Mouse (Mus musculus): ENCODE data around the gene Aff4. TPM values are rescaled to one million over a fixed set of nuclear protein-coding genes. Genes with fewer than 3 reads are reported as not detected.

Aff4 gene
- polyA plus RNA-seq (2015; fragmentation: Illumina TruSeq; extraction: RNeasy Lipid Tissue Mini Kit (QIAGEN cat#74804); ENCODE audit: insufficient read depth, low read depth, low replicate concordance): 8.0 TPM

DNA sequence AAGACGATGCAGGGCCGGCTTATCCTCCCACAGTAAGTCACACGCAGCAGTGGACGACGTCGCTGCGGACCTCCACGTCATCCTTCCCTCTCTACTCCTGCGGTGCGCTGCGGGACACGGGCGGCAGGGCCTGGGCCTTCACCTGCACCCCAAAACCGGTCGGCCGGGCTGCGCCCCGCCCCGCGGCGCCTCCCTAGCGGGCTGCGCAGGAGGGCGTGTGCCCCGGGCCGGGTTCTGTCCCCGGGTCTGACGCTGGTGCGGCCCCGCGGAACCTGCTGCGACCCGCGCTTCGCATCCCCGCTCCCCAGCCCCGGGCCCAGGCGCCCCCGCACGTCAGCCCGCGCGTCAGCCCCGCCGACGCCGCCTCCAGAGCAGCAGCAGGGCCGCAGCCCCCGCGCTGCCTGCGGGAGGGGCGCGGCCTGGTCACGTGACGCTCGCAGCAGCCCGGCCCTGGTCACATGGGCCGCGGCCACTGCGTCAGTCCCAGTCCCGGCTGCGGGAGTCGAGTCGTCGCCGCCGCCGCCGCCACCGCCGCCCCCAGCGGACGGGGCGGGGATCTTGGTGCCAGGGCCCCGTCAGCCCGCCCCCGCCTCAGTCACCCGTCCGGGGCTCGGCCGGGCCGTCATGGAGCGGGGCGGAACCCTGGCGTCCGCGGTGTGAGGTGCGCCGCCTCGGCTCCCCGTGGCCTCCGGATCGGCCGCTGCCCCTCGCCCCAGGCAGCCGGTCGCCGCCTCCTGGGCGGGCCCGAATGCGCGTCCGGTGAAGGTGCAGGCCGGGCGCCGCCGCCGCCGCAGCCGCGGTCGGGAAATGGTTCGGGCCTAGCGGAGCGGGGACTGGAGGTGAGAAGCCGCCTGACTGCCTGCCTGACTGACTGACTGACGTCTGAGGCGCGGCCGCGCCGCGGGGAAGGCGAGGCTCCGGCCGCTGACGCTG lies at the start of gene Aff4:
TSS of gene Aff4 (plus strand) at position 543 of the 933 bp plus-strand sequence.

DNA sequence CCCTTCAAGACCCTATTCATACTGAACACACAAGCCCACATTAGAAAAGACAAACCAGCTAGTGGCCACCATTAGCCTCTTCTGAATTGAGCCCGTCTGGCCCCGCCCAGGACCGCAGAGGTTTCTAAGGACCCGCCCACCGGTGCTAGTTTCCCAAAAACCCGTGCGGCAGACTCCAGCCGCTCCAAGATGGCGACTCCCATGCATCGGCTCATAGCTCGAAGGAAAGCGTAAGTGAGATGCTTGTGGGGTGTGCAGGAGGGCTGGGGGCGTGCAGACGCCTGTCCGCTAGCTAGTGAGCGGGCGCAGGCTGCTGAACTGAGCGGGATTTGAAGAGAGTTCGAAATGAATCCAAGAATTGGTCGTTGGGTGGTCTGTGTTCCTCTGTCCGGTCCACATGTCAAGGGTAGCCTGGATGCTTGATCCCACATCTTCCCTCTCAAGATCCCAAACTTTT lies 26.1 kb upstream of the Aff4 start, which contains the start of gene Zcchc10:
TSS of gene Zcchc10 (plus strand) at position 168 of the 457 bp plus-strand sequence.

DNA sequence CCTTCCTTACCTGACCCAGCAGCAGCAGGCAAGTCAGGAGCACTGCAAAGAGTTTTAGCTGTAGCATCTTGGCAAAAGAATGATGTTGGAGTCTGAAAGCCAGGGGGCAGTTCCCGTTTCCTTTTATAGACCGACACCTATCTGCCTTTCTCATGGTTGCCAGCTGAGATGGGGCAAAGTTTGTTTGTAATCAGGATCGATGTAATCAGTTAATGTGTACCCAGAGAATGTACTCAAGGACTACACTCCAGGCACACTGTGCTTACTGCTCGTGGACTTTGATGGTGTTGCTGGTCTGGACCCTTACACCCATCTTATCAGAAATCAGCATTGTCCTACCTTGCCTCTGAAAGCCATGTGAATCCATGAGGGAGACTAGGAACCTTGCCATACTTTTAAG lies 72.4 kb downstream of the Aff4 start, which contains the start of gene Leap2:
TSS of gene Leap2 (minus strand) at position 135 of the 400 bp plus-strand sequence.

DNA sequence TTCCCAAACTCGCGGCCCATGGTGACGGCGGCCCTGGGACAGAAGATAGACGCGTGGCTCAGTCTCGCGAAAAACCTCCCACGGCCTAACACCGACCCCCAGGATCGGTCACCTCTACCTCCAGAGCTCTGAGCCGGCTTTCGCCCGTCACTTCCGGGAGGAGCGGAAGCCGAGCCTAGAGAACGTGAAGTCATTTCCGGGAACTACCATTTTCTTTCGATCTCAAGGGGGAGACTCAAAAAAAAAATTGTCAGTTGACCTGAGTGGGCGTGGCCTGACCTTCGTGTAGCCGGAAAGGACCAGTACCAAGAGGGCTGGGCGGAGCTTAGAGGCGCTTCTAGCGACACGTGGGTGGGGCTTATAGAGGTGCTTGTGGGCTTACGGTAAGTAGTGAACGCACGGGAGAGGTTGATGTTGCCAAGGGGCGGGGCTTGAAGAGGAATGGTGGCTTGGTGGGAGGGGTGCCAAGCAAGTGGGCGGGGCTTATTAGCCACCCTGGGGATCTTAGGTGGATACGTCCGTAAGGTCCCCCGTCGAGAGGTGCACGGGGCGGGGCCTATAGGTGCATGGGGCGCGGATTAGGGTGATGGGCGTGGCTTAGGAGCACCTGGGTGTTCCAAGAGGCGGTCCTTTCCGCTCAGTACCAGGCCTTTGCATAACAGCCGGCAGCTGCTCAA lies 80.2 kb downstream of the Aff4 start, which contains the start of the genes Uqcrq and Gdf9:
TSS of gene Uqcrq (minus strand) at position 162 of the 677 bp plus-strand sequence.
TSS of gene Gdf9 (plus strand) at position 354 of the 677 bp plus-strand sequence.

DNA sequence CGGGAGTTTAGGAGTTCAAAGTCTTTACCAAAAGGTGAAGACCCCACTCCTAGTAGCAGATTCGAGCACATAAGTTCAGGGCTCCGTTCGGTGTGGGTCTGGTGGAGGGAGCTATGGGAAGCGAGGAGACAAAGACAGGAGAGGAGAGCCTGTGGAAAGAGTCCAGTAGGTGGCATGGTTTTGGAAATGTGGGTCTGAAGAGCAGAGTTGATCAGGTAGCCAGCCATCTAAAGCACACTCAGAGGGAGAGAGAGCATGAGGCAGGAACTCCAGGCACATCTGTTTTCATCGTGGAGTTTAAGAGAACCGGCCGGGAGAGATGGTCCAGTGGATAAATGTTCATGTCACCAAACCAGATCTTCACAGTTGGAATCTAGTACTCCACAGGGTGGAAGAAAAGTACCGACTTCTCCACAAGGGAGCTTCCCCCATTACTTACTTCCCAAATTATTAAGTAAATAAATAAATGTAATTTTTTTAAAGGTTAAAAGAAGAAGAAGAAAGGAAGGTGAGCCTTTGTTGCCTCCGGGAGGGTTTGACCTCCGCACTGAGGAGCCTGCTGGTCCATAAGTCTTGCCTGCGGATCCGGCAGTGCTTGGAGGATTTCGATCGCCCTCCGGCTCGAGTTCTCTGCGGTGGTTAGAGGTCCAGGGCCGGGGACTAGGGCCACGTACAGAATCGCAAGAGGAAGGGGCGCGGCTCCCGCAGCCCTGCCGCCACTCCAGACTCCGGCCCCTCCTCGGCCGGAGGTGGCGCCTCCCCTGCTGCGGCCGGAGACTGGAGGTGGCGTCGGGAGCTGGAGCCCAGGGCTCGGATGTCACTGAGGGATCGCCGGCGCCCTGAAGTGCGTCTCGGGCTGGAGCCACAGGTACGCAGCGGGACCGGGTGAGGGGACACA lies 106.1 kb downstream of the Aff4 start, which contains the start of the genes Gm10447 and Shroom1:
TSS of gene Gm10447 (minus strand) at position 637 of the 898 bp plus-strand sequence.
TSS of gene Shroom1 (plus strand) at position 732 of the 898 bp plus-strand sequence.

DNA sequence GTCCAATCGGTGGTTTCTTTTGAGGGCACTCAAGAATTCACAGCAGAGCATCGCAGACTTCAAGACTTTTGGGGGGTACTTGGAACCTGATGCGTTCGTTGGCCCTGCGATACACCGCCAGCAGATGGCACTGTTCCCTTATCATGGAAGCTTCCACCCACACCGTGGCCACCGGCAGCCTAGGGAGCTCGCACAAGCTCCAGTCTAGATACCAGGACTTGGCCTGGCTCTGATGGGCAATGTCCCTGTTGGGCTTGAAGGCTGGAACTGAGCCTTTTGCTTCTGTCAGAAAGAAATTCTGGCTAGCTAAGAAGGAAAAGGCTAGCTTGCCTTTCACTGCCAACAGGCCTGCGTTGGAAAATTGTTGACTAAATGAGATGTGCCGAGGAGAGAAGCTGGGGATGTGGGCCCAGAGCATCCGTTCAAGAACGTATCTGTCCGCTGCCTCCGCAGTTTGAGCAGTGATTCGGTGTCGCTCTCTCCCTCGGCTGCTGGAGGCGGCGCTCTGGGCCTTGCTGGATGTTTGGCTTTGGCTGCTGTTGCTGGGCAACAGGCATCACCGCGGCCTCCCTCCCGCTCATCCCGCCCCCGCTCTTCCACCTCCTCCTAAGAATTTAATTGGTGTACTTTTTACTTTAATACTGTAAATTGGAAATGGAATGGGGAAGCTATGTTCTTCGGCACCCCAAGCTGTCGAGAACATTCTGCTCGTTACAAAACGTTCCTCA lies 119.5 kb downstream of the Aff4 start, which contains the start of gene Gm9837:
TSS of gene Gm9837 (minus strand) at position 512 of the 728 bp plus-strand sequence.

Other genes with a start within 250 kb of the Aff4 start
- gene Hspa4, start 50.4 kb upstream of the Aff4 start, polyA plus RNA-seq (2015; fragmentation: Illumina TruSeq; extraction: RNeasy Lipid Tissue Mini Kit (QIAGEN cat#74804); ENCODE audit: insufficient read depth, low read depth, low replicate concordance): 17.9 TPM
- gene Zcchc10, start 26.2 kb upstream of the Aff4 start, polyA plus RNA-seq (2015; fragmentation: Illumina TruSeq; extraction: RNeasy Lipid Tissue Mini Kit (QIAGEN cat#74804); ENCODE audit: insufficient read depth, low read depth, low replicate concordance): 2.5 TPM
- gene Leap2, start 72.3 kb downstream of the Aff4 start, polyA plus RNA-seq (2015; fragmentation: Illumina TruSeq; extraction: RNeasy Lipid Tissue Mini Kit (QIAGEN cat#74804); ENCODE audit: insufficient read depth, low read depth, low replicate concordance): not detected
- gene Uqcrq, start 80.0 kb downstream of the Aff4 start, polyA plus RNA-seq (2015; fragmentation: Illumina TruSeq; extraction: RNeasy Lipid Tissue Mini Kit (QIAGEN cat#74804); ENCODE audit: insufficient read depth, low read depth, low replicate concordance): 207 TPM
- gene Gdf9, start 80.2 kb downstream of the Aff4 start, polyA plus RNA-seq (2015; fragmentation: Illumina TruSeq; extraction: RNeasy Lipid Tissue Mini Kit (QIAGEN cat#74804); ENCODE audit: insufficient read depth, low read depth, low replicate concordance): not detected
- not detected for gene Gm10447, start 106.3 kb downstream of the Aff4 start, polyA plus RNA-seq (2015; fragmentation: Illumina TruSeq; extraction: RNeasy Lipid Tissue Mini Kit (QIAGEN cat#74804); ENCODE audit: insufficient read depth, low read depth, low replicate concordance)
- 3.4 TPM for gene Shroom1, start 106.4 kb downstream of the Aff4 start, polyA plus RNA-seq (2015; fragmentation: Illumina TruSeq; extraction: RNeasy Lipid Tissue Mini Kit (QIAGEN cat#74804); ENCODE audit: insufficient read depth, low read depth, low replicate concordance)
- gene Gm9837, start 119.6 kb downstream of the Aff4 start, polyA plus RNA-seq (2015; fragmentation: Illumina TruSeq; extraction: RNeasy Lipid Tissue Mini Kit (QIAGEN cat#74804); ENCODE audit: insufficient read depth, low read depth, low replicate concordance): not detected
- gene Gm9945, start 129.3 kb downstream of the Aff4 start, polyA plus RNA-seq (2015; fragmentation: Illumina TruSeq; extraction: RNeasy Lipid Tissue Mini Kit (QIAGEN cat#74804); ENCODE audit: insufficient read depth, low read depth, low replicate concordance): not detected
- 0.20 TPM for gene Sowaha, start 129.4 kb downstream of the Aff4 start, polyA plus RNA-seq (2015; fragmentation: Illumina TruSeq; extraction: RNeasy Lipid Tissue Mini Kit (QIAGEN cat#74804); ENCODE audit: insufficient read depth, low read depth, low replicate concordance)
- gene Sept8, start 168.4 kb downstream of the Aff4 start, polyA plus RNA-seq (2015; fragmentation: Illumina TruSeq; extraction: RNeasy Lipid Tissue Mini Kit (QIAGEN cat#74804); ENCODE audit: insufficient read depth, low read depth, low replicate concordance): 14.3 TPM
- 4.1 TPM for gene Kif3a, start 216.5 kb downstream of the Aff4 start, polyA plus RNA-seq (2015; fragmentation: Illumina TruSeq; extraction: RNeasy Lipid Tissue Mini Kit (QIAGEN cat#74804); ENCODE audit: insufficient read depth, low read depth, low replicate concordance)